Mouse (Mus musculus) cerebellum, adult 9-11 months (tissue): ENCODE data around the gene Tmed4.
"Not testable (repeated sequence)": the region's sequence is repeated elsewhere in the genome, so short reads cannot be mapped to it uniquely, and the experiment has no call there.

Source experiments
- DNase-seq: peaks from one replicate; pipeline ENCODE4 v3.0.0; 2022

Gene Tmed4

DNA sequence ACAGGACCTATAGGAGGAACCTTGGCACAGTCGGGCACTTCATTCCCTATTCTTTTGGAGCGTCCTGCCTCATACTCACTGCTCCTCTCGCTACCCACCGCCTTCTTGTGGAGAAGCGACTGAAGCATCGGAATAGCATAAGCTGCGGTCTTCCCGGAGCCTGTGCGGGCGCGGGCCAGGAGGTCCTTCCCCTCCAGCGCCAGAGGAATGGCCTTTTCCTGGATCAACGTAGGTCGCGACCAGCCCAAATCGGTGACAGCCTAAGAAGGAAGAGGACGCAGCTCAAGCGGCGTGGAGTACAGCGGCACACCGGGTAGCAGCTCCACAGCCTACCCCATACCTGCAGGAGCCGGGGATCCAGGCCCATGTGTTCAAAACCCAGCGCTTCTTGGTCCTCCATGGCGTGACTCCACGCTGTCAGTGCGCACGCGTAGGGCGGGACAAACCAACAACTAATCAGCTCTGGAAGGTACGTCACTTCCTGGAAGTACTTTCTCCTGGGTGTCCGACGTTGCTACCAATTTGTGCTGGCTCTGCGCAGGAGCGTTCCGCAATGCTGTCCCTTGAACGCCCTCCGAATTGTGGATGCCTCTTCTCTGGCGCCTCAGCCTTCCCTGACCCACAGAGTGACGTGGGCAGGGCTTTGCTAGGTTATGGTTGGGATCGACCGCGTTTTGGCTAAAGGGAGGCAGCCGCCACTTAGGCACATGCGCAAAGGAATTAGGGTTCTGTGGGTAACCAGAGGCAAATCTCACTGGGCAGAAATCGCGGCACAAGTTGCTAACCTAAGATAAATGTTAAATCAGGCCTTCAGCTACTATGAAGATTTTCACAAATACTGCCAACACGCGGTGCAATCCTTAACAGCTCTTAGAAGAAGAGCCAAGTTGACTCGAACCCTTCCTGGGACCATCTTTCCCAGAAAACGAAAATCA is 7.1 kb downstream of the Tmed4 start, which contains the start of gene Ddx56:
Gene Ddx56, minus strand, starts transcription at position 453 of the 935 bp plus-strand sequence.
- DNase-seq = peak; percentile 95

GRCm38 (mm10) chr11:6266621-6267020 is 8.0 kb downstream of the Tmed4 start:
- DNase-seq = peak; percentile 52

DNA sequence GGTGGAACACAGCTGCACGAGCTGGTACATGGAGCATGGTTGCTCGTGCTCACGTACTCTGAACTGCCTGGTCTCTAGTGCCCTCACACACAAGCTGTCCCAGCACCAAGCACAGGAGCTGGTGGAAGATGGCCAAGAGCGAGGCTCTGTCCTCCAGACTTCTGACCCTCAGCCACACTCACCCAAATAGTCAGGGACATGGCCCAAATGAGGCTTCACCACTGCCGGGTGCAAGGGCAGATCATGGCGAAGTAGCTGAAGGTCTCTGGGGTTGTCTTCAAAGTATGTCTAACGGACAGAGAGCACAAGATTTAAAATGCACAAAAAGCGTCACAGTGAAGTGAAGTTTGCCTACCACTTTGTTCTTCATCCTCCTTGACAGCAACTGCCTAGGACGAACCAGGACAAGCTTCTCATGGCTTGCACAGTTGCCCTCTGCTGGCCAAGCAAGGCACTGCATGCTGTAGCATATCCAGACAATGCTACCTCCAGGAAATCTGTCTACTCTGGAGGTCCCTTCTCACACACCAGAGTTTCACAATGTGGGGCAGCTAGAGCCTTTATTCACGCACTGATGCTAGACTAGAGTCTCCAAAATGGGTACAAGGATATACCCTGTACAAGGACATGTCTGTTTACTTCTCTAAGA is 13.1 kb downstream of the Tmed4 start:
- peak; percentile 55 for DNase-seq

- no peak for DNase-seq
Observed at GRCm38 (mm10) chr11:6259413-6259812, 15.3 kb downstream of the Tmed4 start.

- no peak for DNase-seq
Observed at GRCm38 (mm10) chr11:6256490-6257072, 18.1 kb downstream of the Tmed4 start.

DNA sequence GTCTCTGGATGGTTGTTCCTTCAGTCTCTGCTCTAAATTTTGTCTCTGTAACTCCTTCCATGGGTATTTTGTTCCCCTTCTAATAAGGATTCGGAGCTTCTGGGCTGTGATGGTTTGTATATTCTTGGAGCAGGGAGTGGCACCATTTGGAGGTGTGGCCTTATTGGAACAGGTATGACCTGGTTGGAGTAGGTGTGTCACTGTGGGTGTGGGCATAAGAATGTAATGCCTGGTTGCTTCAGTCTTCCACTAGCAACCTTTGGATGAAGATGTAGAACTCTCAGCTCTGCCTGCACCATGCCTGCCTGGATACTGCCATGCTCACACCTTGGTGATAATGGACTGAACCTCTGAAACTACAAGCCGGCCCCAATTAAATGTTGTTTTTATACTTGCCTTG is 20.1 kb downstream of the Tmed4 start:
- not testable (repeated sequence) for DNase-seq

DNA sequence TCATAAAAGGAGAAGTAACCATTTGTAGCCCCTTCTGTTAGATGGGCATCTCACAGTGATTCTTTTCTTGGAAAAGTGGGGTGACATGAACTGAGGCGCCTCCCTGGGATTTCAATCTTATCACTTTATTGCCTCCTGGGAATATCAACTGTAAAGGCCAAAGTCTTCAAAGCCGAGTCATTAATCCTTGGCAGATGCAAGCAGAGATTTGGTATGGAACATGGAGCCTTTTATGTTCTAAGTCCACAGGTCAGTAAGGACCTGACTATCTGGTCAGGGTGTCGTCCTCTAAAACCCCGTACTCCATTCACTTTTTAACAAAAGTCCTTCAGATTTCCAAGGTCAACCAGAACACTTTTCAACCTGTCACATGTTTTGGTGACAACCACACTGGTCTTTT is 21.8 kb downstream of the Tmed4 start:
- DNase-seq = no peak

DNA sequence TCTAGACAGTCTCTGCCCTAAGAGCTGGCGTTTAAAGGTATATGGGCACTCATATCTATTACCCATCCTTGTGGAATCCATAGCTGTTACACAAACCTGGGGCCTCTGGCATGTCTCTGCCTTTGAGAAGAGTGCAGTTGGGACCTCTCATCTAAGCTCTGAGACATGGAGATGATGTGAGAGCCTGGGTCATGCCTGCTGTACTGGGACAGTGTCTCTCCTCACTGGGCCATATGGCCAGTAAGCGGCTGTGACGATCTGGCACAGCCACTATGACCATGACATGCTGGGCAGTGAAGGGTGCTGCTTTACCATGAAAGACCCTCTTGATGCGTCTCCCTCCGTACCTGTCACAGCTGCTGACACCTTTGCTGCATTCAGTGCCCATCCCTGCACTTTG is 22.4 kb downstream of the Tmed4 start:
- DNase-seq = no peak

DNA sequence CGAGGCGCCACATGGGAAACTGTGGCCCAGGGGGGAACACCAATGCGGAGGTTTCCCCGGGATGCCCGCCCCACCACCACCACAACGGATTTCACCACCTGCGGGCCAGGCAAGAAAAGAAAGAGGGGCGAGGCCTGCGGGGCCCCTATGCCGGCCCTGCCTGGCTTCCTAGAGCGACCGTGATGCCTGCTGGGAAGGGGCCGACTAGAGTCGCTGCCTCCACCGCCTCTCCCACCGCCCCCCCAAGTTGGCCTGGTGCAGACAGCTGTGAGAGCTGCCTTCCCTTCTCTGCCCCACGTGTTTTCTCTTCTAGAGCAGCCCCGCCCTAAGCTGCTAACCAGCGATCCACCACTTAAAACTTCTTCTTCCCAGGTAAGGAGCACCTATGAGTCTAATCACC is 30.0 kb downstream of the Tmed4 start:
- no peak for DNase-seq

DNA sequence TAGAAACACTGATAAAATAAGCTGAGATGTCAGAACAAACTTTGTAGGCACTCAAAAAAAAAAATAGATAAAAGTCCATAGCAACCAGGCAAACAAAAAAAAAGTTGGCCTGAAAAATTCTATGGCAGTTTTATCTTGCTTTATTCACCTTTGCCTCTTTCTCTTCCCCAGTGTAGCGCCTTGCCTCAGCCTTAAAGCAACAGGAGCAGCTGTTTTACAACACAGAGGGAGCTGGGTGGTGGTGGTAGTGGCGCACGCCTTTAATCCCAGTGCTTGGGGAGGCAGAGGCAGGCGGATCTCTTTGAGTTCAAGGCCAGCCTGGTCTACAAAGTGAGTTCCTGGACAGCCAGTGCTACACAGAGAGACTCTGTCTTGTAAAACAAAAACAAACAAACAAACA is 41.6 kb downstream of the Tmed4 start:
- no peak for DNase-seq

GRCm38 (mm10) chr11:6230012-6230411 is 44.7 kb downstream of the Tmed4 start, which contains the start of gene Npc1l1:
Npc1l1 (minus strand) TSS chr11:6230143.
- no peak for DNase-seq

- DNase-seq = no peak
Observed at GRCm38 (mm10) chr11:6224541-6225229, 50.0 kb downstream of the Tmed4 start.

GRCm38 (mm10) chr11:6222187-6222586 is 52.5 kb downstream of the Tmed4 start:
- DNase-seq = no peak
